ENCODE assay signal across 13 mouse cellular contexts in genomic region chr2:60367871-60368270, GRCm38 (mm10).
"Had no signal": no experiment of that assay in that cellular context is flagged by ENCODE, and none has a peak within 500 bp of the region (broad histone marks: within the 10 kb centered on the region; RNA-seq: fewer than 3 reads in every experiment).

No protein-coding gene starts in this region.

- DNase-seq: lung, adult 18-20 months; lung, embryonic 14.5 days; lung, postnatal 10 days; lung, postnatal 4 days; midbrain, embryonic 14.5 days; retina, postnatal 1 day; right cerebral cortex, adult 18-20 months; right cerebral cortex, postnatal 25 days; right cerebral cortex, postnatal 4 days; spleen, adult 18-20 months; thymus, adult 18-20 months; thymus, postnatal 14 days; thymus, postnatal 36 days had no signal
